Mouse (Mus musculus) liver, adult 2 months (tissue): Measurements from ENCODE around the gene Nkpd1.

Experiments
- CTCF ChIP-seq: fragments of 200-500 bp; IDR thresholded peaks from 2 replicates; pipeline ENCODE4 v1.5.1; 2011; ENCODE audit warnings: low read depth, low read length, control low read depth
- POLR2A ChIP-seq: fragments of 200-500 bp; IDR thresholded peaks from 2 replicates; pipeline ENCODE4 v1.6.1; 2011; ENCODE audit warnings: low read length, control low read depth; ENCODE audit not compliant: insufficient read depth; ENCODE audit errors: extremely low read depth

GRCm38 (mm10) chr7:19541681-19542154, 24.1 kb downstream of the Nkpd1 start:
- no peak for TF ChIP-seq POLR2A
- TF ChIP-seq CTCF: no peak
